Mouse (Mus musculus) E14TG2a.4 (cell line): ENCODE data around the gene Rsph10b.

Experiments
- CTCF ChIP-seq: conservative IDR thresholded peaks from 2 replicates; pipeline ENCODE4 v1.5.1; 2014; ENCODE audit warnings: low read length
- NANOG ChIP-seq: IDR thresholded peaks from 2 replicates; pipeline ENCODE4 v1.6.1; 2014; ENCODE audit warnings: borderline replicate concordance, low read length, mixed read lengths
- POU5F1 ChIP-seq: IDR thresholded peaks from 2 replicates; pipeline ENCODE4 v1.6.1; 2014; ENCODE audit warnings: low read length, borderline replicate concordance

- TF ChIP-seq CTCF (no peak), POU5F1 (no peak), NANOG (no peak)
These were observed 3.5 kb upstream of the Rsph10b start for GRCm38 (mm10) chr5:143929291-143929690.
